ENCODE assay signal across 31 mouse cellular contexts in genomic region chr17:31549389-31549788, GRCm38 (mm10). TPM values are rescaled to one million over a fixed set of nuclear protein-coding genes. Genes with fewer than 3 reads are reported as not detected.
DNase-seq lines count a peak whose midpoint lies in the region; ATAC-seq and TF ChIP-seq lines count a peak whose summit lies in the region.
"Had no signal": no experiment of that assay in that cellular context is flagged by ENCODE, and none has a peak within 500 bp of the region (broad histone marks: within the 10 kb centered on the region; RNA-seq: fewer than 3 reads in every experiment).

No protein-coding gene starts in this region.

- TF ChIP-seq CTCF in intestine, postnatal 0 days (IDR thresholded peaks at IDR 0.05; ENCODE audit: low read depth), result no peak
- TF ChIP-seq CTCF in kidney, postnatal 0 days (IDR thresholded peaks at IDR 0.05; ENCODE audit: low read depth), result no peak

- no peaks in the 10 kb centered on the region for H3K36me3 ChIP-seq in intestine, embryonic 14.5 days (ENCODE audit: control insufficient read depth, insufficient read depth, low read length)
- H3K36me3 ChIP-seq in intestine, postnatal 0 days (ENCODE audit: control insufficient read depth, insufficient read depth), result no peaks in the 10 kb centered on the region
- no peaks in the 10 kb centered on the region for H3K36me3 ChIP-seq in neural tube, embryonic 15.5 days
- no peaks in the 10 kb centered on the region for H3K36me3 ChIP-seq in kidney, postnatal 0 days (ENCODE audit: insufficient read depth, low read length)
- H3K36me3 ChIP-seq: embryonic facial prominence, embryonic 12.5 days; G1E; heart, embryonic 15.5 days; limb, embryonic 12.5 days; midbrain, embryonic 12.5 days; neural tube, embryonic 13.5 days had no signal

- 16% methylated on average over 8 of the region's 8 CpGs for WGBS in intestine, embryonic 14.5 days
- 20% methylated on average over 8 of the region's 8 CpGs for whole genome bisulfite sequencing in intestine, postnatal 0 days
- WGBS in neural tube, embryonic 15.5 days, result 49% methylated on average over 8 of the region's 8 CpGs
- WGBS in kidney, postnatal 0 days, result 26% methylated on average over 8 of the region's 8 CpGs

- no peak overlapping the region for H3K4me3 ChIP-seq in intestine, embryonic 14.5 days (ENCODE audit: low read depth, low read length)
- no peak overlapping the region for H3K4me3 ChIP-seq in intestine, postnatal 0 days (ENCODE audit: low read depth, low read length)
- H3K4me3 ChIP-seq in neural tube, embryonic 15.5 days (replicated peaks), result no peak overlapping the region
- H3K4me3 ChIP-seq in kidney, postnatal 0 days (replicated peaks; ENCODE audit: low read depth, low read length), result no peak overlapping the region
- H3K4me3 ChIP-seq: embryonic facial prominence, embryonic 12.5 days; heart, embryonic 15.5 days; limb, embryonic 12.5 days; midbrain, embryonic 12.5 days; neural tube, embryonic 13.5 days had no signal

- no peaks in the 10 kb centered on the region for H3K27me3 ChIP-seq in intestine, embryonic 14.5 days (replicated peaks; ENCODE audit: control insufficient read depth, insufficient read depth, low read length)
- no peaks in the 10 kb centered on the region for H3K27me3 ChIP-seq in intestine, postnatal 0 days (replicated peaks; ENCODE audit: control insufficient read depth, insufficient read depth, low read length)
- no peaks in the 10 kb centered on the region for H3K27me3 ChIP-seq in neural tube, embryonic 15.5 days (replicated peaks)
- H3K27me3 ChIP-seq in kidney, postnatal 0 days (ENCODE audit: insufficient read depth, low read length), result no peaks in the 10 kb centered on the region
- H3K27me3 ChIP-seq: CH12.LX; embryonic facial prominence, embryonic 12.5 days; heart, embryonic 15.5 days; limb, embryonic 12.5 days; midbrain, embryonic 12.5 days; neural tube, embryonic 13.5 days; Patski had no signal

- DNase-seq in intestine, embryonic 14.5 days (ENCODE audit: low spot score), result no peak
- peak; percentile 28 for DNase-seq in neural tube, embryonic 10.5 days (ENCODE audit: extremely low spot score, low spot score)
- no peak for DNase-seq in kidney, postnatal 0 days (ENCODE audit: low spot score)
- DNase-seq in yolk sac, embryonic 10.5 days (ENCODE audit: low spot score), result peak; percentile 81
- DNase-seq in left cerebral cortex, postnatal 10 days (ENCODE audit: extremely low spot score in 1 of 2, low spot score in 2 of 2), result no peak
- DNase-seq: adrenal gland, postnatal 36 days; B cell, adult 2 months; cerebellum, adult 9-10 months; forebrain, postnatal 0 days; gastrocnemius, postnatal 14 days; heart, adult 11 months; heart, postnatal 36 days; layer of hippocampus, postnatal 36 days; lung, adult 18-20 months; lung, postnatal 14 days; right cerebral cortex, postnatal 25 days; spleen, adult 18-20 months; thymus, adult 18-20 months; thymus, postnatal 36 days had no signal

- intact Hi-C loops in left cerebral cortex, postnatal 10 days (cut with DNase I), result no loop called here

- H3K27ac ChIP-seq in intestine, embryonic 14.5 days (ENCODE audit: low read depth), result peak overlapping the region; percentile 52
- no peak overlapping the region for H3K27ac ChIP-seq in intestine, postnatal 0 days (ENCODE audit: low read depth, low read length)
- H3K27ac ChIP-seq in neural tube, embryonic 15.5 days (replicated peaks), result no peak overlapping the region
- peak overlapping the region; percentile 36 for H3K27ac ChIP-seq in kidney, postnatal 0 days
- H3K27ac ChIP-seq: embryonic facial prominence, embryonic 12.5 days; heart, embryonic 15.5 days; hindbrain, embryonic 14.5 days; limb, embryonic 12.5 days; midbrain, embryonic 12.5 days; neural tube, embryonic 13.5 days had no signal

- 0 out of 2 replicates have a peak, but pooled peaks cover 2% of the 10 kb centered on the region for H3K4me1 ChIP-seq in intestine, embryonic 14.5 days (replicated peaks; ENCODE audit: control insufficient read depth, insufficient read depth, low read length)
- H3K4me1 ChIP-seq in intestine, postnatal 0 days (replicated peaks; ENCODE audit: control insufficient read depth, insufficient read depth, low read length), result no peaks in the 10 kb centered on the region
- no peaks in the 10 kb centered on the region for H3K4me1 ChIP-seq in neural tube, embryonic 15.5 days
- H3K4me1 ChIP-seq in kidney, postnatal 0 days (replicated peaks; ENCODE audit: insufficient read depth, low read length), result no peaks in the 10 kb centered on the region
- H3K4me1 ChIP-seq: embryonic facial prominence, embryonic 12.5 days had no signal

- no peak overlapping the region for H3K9ac ChIP-seq in intestine, embryonic 14.5 days (ENCODE audit: low read length)
- H3K9ac ChIP-seq in intestine, postnatal 0 days (ENCODE audit: low read depth, low read length), result no peak overlapping the region
- H3K9ac ChIP-seq in neural tube, embryonic 15.5 days (replicated peaks), result no peak overlapping the region
- H3K9ac ChIP-seq in kidney, postnatal 0 days (ENCODE audit: low read depth, low read length), result no peak overlapping the region
- H3K9ac ChIP-seq: embryonic facial prominence, embryonic 12.5 days; forebrain, postnatal 0 days; heart, embryonic 15.5 days; hindbrain, embryonic 14.5 days; limb, embryonic 12.5 days; midbrain, embryonic 12.5 days; neural tube, embryonic 13.5 days had no signal

- no peak for ATAC-seq in intestine, embryonic 14.5 days (replicated peaks; ENCODE audit: low FRiP score, low TSS enrichment, low read depth)
- ATAC-seq in intestine, postnatal 0 days, result no peak
- ATAC-seq in neural tube, embryonic 15.5 days (ENCODE audit: low FRiP score), result no peak
- ATAC-seq in kidney, postnatal 0 days (replicated peaks; ENCODE audit: low FRiP score, low read depth), result peak; percentile 84
- ATAC-seq: forebrain, postnatal 0 days; Patski had no signal

- H3K4me2 ChIP-seq in intestine, embryonic 14.5 days (ENCODE audit: low read length), result no peak overlapping the region
- no peak overlapping the region for H3K4me2 ChIP-seq in intestine, postnatal 0 days (replicated peaks; ENCODE audit: low read depth)
- H3K4me2 ChIP-seq in neural tube, embryonic 15.5 days, result no peak overlapping the region
- no peak overlapping the region for H3K4me2 ChIP-seq in kidney, postnatal 0 days (ENCODE audit: low read length)
- H3K4me2 ChIP-seq: embryonic facial prominence, embryonic 12.5 days; heart, embryonic 15.5 days; hindbrain, embryonic 14.5 days; limb, embryonic 12.5 days; liver, embryonic 11.5 days; midbrain, embryonic 12.5 days; neural tube, embryonic 13.5 days had no signal

- no peaks in the 10 kb centered on the region for H3K9me3 ChIP-seq in intestine, embryonic 14.5 days (ENCODE audit: control insufficient read depth, low read length)
- H3K9me3 ChIP-seq in intestine, postnatal 0 days (ENCODE audit: control insufficient read depth), result no peaks in the 10 kb centered on the region
- H3K9me3 ChIP-seq in neural tube, embryonic 15.5 days (replicated peaks), result no peaks in the 10 kb centered on the region
- H3K9me3 ChIP-seq in kidney, postnatal 0 days (replicated peaks; ENCODE audit: low read length), result no peaks in the 10 kb centered on the region
- H3K9me3 ChIP-seq: embryonic facial prominence, embryonic 12.5 days; G1E; limb, embryonic 12.5 days; midbrain, embryonic 12.5 days; neural tube, embryonic 13.5 days had no signal

RNA-seq across cellular contexts. Expression of gene Pknox1, which starts 15.1 kb away (rescaled TPM):
- 39.4 and 43.5 TPM in 2 replicates for polyA plus RNA-seq in intestine, embryonic 14.5 days (2014; fragmentation: Nextera tagmentation; extraction: Ambion mirVana)
- 10.3 and 11.2 TPM in 2 replicates for polyA plus RNA-seq in intestine, postnatal 0 days (2015; fragmentation: Nextera tagmentation; extraction: Ambion mirVana)
- 42.7 and 43.4 TPM in 2 replicates for polyA plus RNA-seq in neural tube, embryonic 15.5 days (2015; fragmentation: Nextera tagmentation; extraction: Ambion mirVana)
- 21.5 and 24.6 TPM in 2 replicates for polyA plus RNA-seq in kidney, postnatal 0 days (2015; fragmentation: Nextera tagmentation; extraction: Ambion mirVana)
- total RNA-seq in left cerebral cortex, postnatal 10 days (2021), result 10 to 100 TPM; 14.1 to 14.4 TPM

RNA-seq across cellular contexts. Expression of gene Ndufv3, which starts 29.5 kb away (rescaled TPM):
- polyA plus RNA-seq in intestine, embryonic 14.5 days (2014; fragmentation: Nextera tagmentation; extraction: Ambion mirVana), result 386 and 427 TPM in 2 replicates
- polyA plus RNA-seq in intestine, postnatal 0 days (2015; fragmentation: Nextera tagmentation; extraction: Ambion mirVana), result 534 and 558 TPM in 2 replicates
- 435 and 492 TPM in 2 replicates for polyA plus RNA-seq in neural tube, embryonic 15.5 days (2015; fragmentation: Nextera tagmentation; extraction: Ambion mirVana)
- 353 and 364 TPM in 2 replicates for polyA plus RNA-seq in kidney, postnatal 0 days (2015; fragmentation: Nextera tagmentation; extraction: Ambion mirVana)
- 100 to 1,000 TPM; 329 to 338 TPM for total RNA-seq in left cerebral cortex, postnatal 10 days (2021)

RNA-seq across cellular contexts. Expression of gene Wdr4, which starts 29.6 kb away (rescaled TPM):
- 49.1 and 53.1 TPM in 2 replicates for polyA plus RNA-seq in intestine, embryonic 14.5 days (2014; fragmentation: Nextera tagmentation; extraction: Ambion mirVana)
- 11.7 and 12.5 TPM in 2 replicates for polyA plus RNA-seq in intestine, postnatal 0 days (2015; fragmentation: Nextera tagmentation; extraction: Ambion mirVana)
- 32.7 and 34.2 TPM in 2 replicates for polyA plus RNA-seq in neural tube, embryonic 15.5 days (2015; fragmentation: Nextera tagmentation; extraction: Ambion mirVana)
- 25.9 and 28.8 TPM in 2 replicates for polyA plus RNA-seq in kidney, postnatal 0 days (2015; fragmentation: Nextera tagmentation; extraction: Ambion mirVana)
- 10 to 100 TPM; 29.4 to 38.2 TPM for total RNA-seq in left cerebral cortex, postnatal 10 days (2021)

Comparison
In these comparisons a context has a peak if more than half of its experiments do, and no peak if none do; other contexts are left out.
1. H3K27ac ChIP-seq: peak in intestine, embryonic 14.5 days (single experiment) and kidney, postnatal 0 days (single experiment); none in intestine, postnatal 0 days (single experiment) and neural tube, embryonic 15.5 days (single experiment).
2. DNase-seq: peak in neural tube, embryonic 10.5 days (single experiment) and yolk sac, embryonic 10.5 days (single experiment); none in intestine, embryonic 14.5 days (single experiment), kidney, postnatal 0 days (single experiment) and left cerebral cortex, postnatal 10 days (0 of 2).